Mouse (Mus musculus) megakaryocyte-erythroid progenitor cell, adult 5-6 weeks (primary cell): Measurements from ENCODE around the gene Xylt2. TPM values are rescaled to one million over a fixed set of nuclear protein-coding genes. Genes with fewer than 3 reads are reported as not detected.

Experiments
- ATAC-seq: replicated peaks from 2 replicates; pipeline ENCODE4 v1.8.0; 2016; ENCODE audit warnings: mild to moderate bottlenecking, inconsistent platforms; ENCODE audit not compliant: severe bottlenecking, poor library complexity, low FRiP score, low TSS enrichment
- total RNA-seq, 2 experiments: library from RNA; stranded (forward) in 1 of 2; stranded (reverse) in 1 of 2; fragments of 200-1000, 215-1000 nt in 1 of 2; fragments of >200 nt in 1 of 2; fragmentation: Nextera tagmentation in 1 of 2; gene quantifications; 2 replicates each; pipeline ENCODE4 v1.2.3; 2014 to 2017

Gene Xylt2
- total RNA-seq, 2 experiments from 2014 or later, result 3.8 to 5.2 TPM

DNA sequence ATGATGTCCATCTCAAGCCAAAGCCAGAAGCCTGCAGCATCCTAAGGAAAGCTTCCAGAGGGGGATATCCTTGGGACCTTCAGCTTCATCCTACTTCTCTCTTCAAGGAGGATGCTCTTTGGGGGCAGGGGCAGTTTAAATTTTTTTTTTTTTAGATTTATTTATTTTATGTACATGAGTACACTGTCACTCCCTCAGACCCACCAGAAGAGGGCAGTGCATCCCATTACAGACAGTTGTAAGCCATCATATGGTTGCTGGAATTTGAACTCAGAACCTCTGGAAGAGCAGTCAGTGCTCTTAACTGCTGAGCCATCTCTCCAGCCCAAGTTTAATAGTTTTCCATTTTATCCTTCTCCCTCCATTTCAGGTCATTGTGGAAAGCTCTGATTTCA is 55.9 kb downstream of the Xylt2 start:
- no peak for ATAC-seq

DNA sequence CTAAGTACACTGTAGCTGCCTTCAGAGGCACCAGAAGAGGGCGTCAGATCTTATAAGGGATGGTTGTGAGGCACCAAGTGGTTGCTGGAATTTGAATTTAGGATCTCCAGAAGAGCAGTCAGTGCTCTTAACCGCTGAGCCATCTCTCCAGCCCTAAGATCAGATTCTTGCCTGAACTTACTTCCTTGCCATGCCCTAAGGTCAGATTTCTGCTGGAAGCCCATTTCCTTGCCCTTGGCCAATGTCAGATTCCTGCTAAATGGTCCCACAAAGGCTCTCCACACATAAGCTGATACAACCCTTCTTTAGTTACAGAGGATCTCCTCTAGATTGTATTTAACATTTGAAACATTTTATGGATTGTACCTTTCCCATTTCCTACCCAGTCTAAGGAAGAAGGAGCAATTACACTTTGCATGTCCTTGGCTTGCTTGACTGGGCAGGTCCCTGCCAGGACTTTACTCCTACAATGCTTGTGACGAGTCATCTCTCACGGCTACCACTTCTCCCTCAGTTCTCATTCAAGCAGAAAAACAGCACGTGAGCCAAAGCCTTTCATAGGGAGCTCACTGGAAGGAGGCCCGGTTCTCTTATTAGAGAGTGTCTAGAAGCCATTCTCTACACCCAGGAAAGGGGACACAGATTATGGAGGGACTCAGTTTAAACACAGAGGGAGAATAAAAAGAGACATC is 56.4 kb downstream of the Xylt2 start:
- ATAC-seq, result no peak

DNA sequence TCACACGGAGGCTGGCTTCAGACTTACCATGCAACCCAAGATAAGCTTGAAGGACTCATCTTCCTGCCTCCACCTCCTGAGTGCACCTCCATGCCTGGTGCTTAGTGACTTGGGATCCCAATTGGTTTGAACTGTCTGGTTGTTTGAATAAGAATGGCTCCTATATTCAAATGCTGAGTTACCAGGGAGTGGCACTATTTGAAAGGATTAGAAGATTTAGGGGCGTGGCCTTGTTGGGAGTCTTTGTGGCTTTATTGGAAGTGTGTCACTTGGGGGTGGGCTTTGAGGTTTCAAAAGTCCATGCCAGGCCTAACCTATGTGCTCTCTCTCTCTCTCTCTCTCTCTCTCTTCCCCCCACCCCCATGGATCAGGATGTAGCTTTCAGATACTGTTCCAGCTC is 59.7 kb downstream of the Xylt2 start:
- no peak for ATAC-seq

DNA sequence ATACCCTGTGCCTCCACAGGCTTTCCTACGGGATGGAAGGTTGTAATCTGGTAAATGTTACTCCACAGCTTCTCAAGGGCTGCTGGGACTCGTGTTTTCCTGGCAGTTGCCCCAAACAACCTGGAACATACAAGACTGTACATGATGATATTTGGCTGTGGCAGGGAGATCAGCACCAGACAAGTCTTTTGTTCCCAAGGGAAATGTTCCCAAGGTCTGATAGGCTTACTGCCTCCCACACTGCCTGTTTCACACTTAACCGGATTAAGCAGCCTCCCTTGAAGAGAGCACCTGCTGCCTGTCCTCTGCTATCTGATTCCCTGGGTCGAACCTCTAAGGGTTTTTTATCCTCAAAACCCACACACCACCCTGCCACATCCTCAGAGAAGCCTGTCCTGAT is 61.8 kb downstream of the Xylt2 start:
- no peak for ATAC-seq

DNA sequence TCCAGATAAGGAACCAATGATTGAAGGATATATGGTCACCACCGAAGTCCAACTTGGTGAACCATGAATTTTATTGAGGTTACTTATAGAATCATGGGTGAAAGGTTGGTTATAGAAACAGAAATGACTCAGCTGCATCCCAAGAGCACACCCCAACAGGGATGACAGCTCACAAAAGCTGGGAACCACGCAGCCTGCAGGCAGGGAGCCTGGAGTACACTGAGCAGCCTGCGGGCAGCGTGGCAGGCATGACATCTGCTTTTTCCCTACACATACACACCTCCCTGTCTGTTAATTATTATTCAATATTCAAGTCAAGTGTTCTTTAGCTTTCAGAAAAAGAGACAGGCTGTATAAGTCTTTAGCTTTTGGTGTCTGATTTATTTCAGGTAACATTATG is 62.7 kb downstream of the Xylt2 start:
- ATAC-seq, result no peak

Other genes with a start within 250 kb of the Xylt2 start
- 0.35 and 1.9 TPM in 2 replicates for gene Cacna1g, start 203.3 kb downstream of the Xylt2 start, total RNA-seq (2014; fragmentation: Nextera tagmentation)
- 0.04 and 3.8 TPM in 2 replicates for gene Cacna1g, start 203.3 kb downstream of the Xylt2 start, total RNA-seq (2017)
- not detected in 2 replicates for gene Spata20, start 191.3 kb downstream of the Xylt2 start, total RNA-seq (2014; fragmentation: Nextera tagmentation)
- not detected in 2 replicates for gene Spata20, start 191.3 kb downstream of the Xylt2 start, total RNA-seq (2017)
- gene Epn3, start 177.5 kb downstream of the Xylt2 start, total RNA-seq (2014; fragmentation: Nextera tagmentation), result not detected in 2 replicates
- not detected in 2 replicates for gene Epn3, start 177.5 kb downstream of the Xylt2 start, total RNA-seq (2017)
- gene Mycbpap, start 155.8 kb downstream of the Xylt2 start, total RNA-seq (2014; fragmentation: Nextera tagmentation), result not detected in 2 replicates
- not detected in 2 replicates for gene Mycbpap, start 155.8 kb downstream of the Xylt2 start, total RNA-seq (2017)
- 7.4 and 11.2 TPM in 2 replicates for gene Rsad1, start 128.3 kb downstream of the Xylt2 start, total RNA-seq (2014; fragmentation: Nextera tagmentation)
- 6.8 and 8.6 TPM in 2 replicates for gene Rsad1, start 128.3 kb downstream of the Xylt2 start, total RNA-seq (2017)
- 0.50 and 0.87 TPM in 2 replicates for gene Chad, start 112.5 kb downstream of the Xylt2 start, total RNA-seq (2014; fragmentation: Nextera tagmentation)
- gene Chad, start 112.5 kb downstream of the Xylt2 start, total RNA-seq (2017), result not detected in 2 replicates
- gene Acsf2, start 75.6 kb downstream of the Xylt2 start, total RNA-seq (2014; fragmentation: Nextera tagmentation), result 6.9 and 10.6 TPM in 2 replicates
- gene Acsf2, start 75.6 kb downstream of the Xylt2 start, total RNA-seq (2017), result 1.0 and 2.8 TPM in 2 replicates
- 97.5 and 104 TPM in 2 replicates for gene Lrrc59, start 47.7 kb downstream of the Xylt2 start, total RNA-seq (2014; fragmentation: Nextera tagmentation)
- 141 and 166 TPM in 2 replicates for gene Lrrc59, start 47.7 kb downstream of the Xylt2 start, total RNA-seq (2017)
- gene Mrpl27, start 23.7 kb downstream of the Xylt2 start, total RNA-seq (2014; fragmentation: Nextera tagmentation), result 79.7 and 90.4 TPM in 2 replicates
- gene Mrpl27, start 23.7 kb downstream of the Xylt2 start, total RNA-seq (2017), result 31.7 and 45.3 TPM in 2 replicates
- 22.8 and 22.9 TPM in 2 replicates for gene Eme1, start 23.6 kb downstream of the Xylt2 start, total RNA-seq (2014; fragmentation: Nextera tagmentation)
- 32.2 and 46.2 TPM in 2 replicates for gene Eme1, start 23.6 kb downstream of the Xylt2 start, total RNA-seq (2017)
- not detected in 2 replicates for gene Gm11541, start 27.0 kb upstream of the Xylt2 start, total RNA-seq (2014; fragmentation: Nextera tagmentation)
- gene Gm11541, start 27.0 kb upstream of the Xylt2 start, total RNA-seq (2017), result not detected in 2 replicates
- gene Cdc34b, start 64.3 kb upstream of the Xylt2 start, total RNA-seq (2014; fragmentation: Nextera tagmentation), result not detected in 2 replicates
- gene Cdc34b, start 64.3 kb upstream of the Xylt2 start, total RNA-seq (2017), result 0.53 TPM in 1 of 2 replicates, not detected in the other
- not detected in 2 replicates for gene Tmem92, start 105.2 kb upstream of the Xylt2 start, total RNA-seq (2014; fragmentation: Nextera tagmentation)
- gene Tmem92, start 105.2 kb upstream of the Xylt2 start, total RNA-seq (2017), result not detected in 2 replicates